Mouse (Mus musculus) layer of hippocampus, adult 18-20 months (tissue): ENCODE results near the gene Gm17571. TPM values are rescaled to one million over a fixed set of nuclear protein-coding genes. Genes with fewer than 3 reads are reported as not detected.

Experiments used
- DNase-seq, 2 experiments: peaks; one replicate each; pipeline ENCODE4 v3.0.0; 2022; ENCODE audit warnings: low spot score in 2 of 2
- long read RNA-seq: library from polyadenylated mRNA; stranded (forward); transcript quantifications from one replicate; pipeline ENCODE4 v2.0.0, GENCODE M21; 2021
- total RNA-seq, 2 experiments: library from RNA; stranded (reverse); gene quantifications; 2 replicates each; pipeline ENCODE4 v1.2.3; 2021

Gm17571 gene
- not detected for total RNA-seq
- long read RNA-seq, result 0 reads

- no peak for DNase-seq
Measured at GRCm38 (mm10) chr9:13446703-13447285, at the start of gene Gm17571. Gene Gm17571 (minus strand): TSS chr9:13446753.

GRCm38 (mm10) chr9:13495530-13495929, 49.0 kb upstream of the Gm17571 start:
- DNase-seq, result no peak

GRCm38 (mm10) chr9:13493746-13494145, 47.2 kb upstream of the Gm17571 start:
- DNase-seq, result no peak

- no peak for DNase-seq
Measured at GRCm38 (mm10) chr9:13492807-13493206, 46.3 kb upstream of the Gm17571 start.

GRCm38 (mm10) chr9:13491854-13492620, 45.5 kb upstream of the Gm17571 start:
- no peak for DNase-seq

GRCm38 (mm10) chr9:13491107-13491506, 44.6 kb upstream of the Gm17571 start:
- DNase-seq, result no peak

- no peak for DNase-seq
Measured at GRCm38 (mm10) chr9:13485914-13486313, 39.4 kb upstream of the Gm17571 start.

GRCm38 (mm10) chr9:13484267-13485240, 38.0 kb upstream of the Gm17571 start:
- peak in 1 of 2 experiments; percentile 44 for DNase-seq

- DNase-seq, result no peak
Measured at GRCm38 (mm10) chr9:13483199-13484068, 36.9 kb upstream of the Gm17571 start.

- DNase-seq, result no peak
Measured at GRCm38 (mm10) chr9:13479275-13479674, 32.7 kb upstream of the Gm17571 start.

- DNase-seq, result no peak
Measured at GRCm38 (mm10) chr9:13474951-13475350, 28.4 kb upstream of the Gm17571 start.

- no peak for DNase-seq
Measured at GRCm38 (mm10) chr9:13470013-13470412, 23.5 kb upstream of the Gm17571 start.

- DNase-seq, result no peak
Measured at GRCm38 (mm10) chr9:13468778-13469177, 22.2 kb upstream of the Gm17571 start.

- no peak for DNase-seq
Measured at GRCm38 (mm10) chr9:13467745-13468144, 21.2 kb upstream of the Gm17571 start.

- no peak for DNase-seq
Measured at GRCm38 (mm10) chr9:13466816-13467215, 20.3 kb upstream of the Gm17571 start.

GRCm38 (mm10) chr9:13466351-13466750, 19.8 kb upstream of the Gm17571 start:
- no peak for DNase-seq

GRCm38 (mm10) chr9:13465358-13466020, 18.9 kb upstream of the Gm17571 start:
- no peak for DNase-seq

- DNase-seq, result no peak
Measured at GRCm38 (mm10) chr9:13460926-13461325, 14.4 kb upstream of the Gm17571 start.

- no peak for DNase-seq
Measured at GRCm38 (mm10) chr9:13460012-13460411, 13.5 kb upstream of the Gm17571 start.

GRCm38 (mm10) chr9:13459371-13459770, 12.8 kb upstream of the Gm17571 start:
- DNase-seq, result peak in 1 of 2 experiments; percentile 33
